Mouse (Mus musculus) thymus, adult 2 months (tissue): ENCODE measurements around the gene Ch25h. TPM values are rescaled to one million over a fixed set of nuclear protein-coding genes. Genes with fewer than 3 reads are reported as not detected.

ENCODE experiments used
- DNase-seq: peaks from one replicate; pipeline ENCODE4 v3.0.0; 2021
- H3K27ac ChIP-seq: fragments of 200-500 bp; 2 replicates; pipeline ENCODE4 v1.5.1; 2012; ENCODE audit warnings: low read length, control low read depth; ENCODE audit not compliant: control insufficient read depth, insufficient read depth
- H3K27me3 ChIP-seq: fragments of 200-500 bp; 2 replicates; pipeline ENCODE4 v1.6.1; 2012; ENCODE audit warnings: mild to moderate bottlenecking, low read length, moderate library complexity, mixed read lengths; ENCODE audit not compliant: control insufficient read depth, insufficient read depth
- H3K36me3 ChIP-seq: fragments of 200-500 bp; 2 replicates; pipeline ENCODE4 v1.6.1; 2012; ENCODE audit warnings: mild to moderate bottlenecking, low read length, moderate library complexity; ENCODE audit not compliant: control insufficient read depth, insufficient read depth
- H3K4me1 ChIP-seq: fragments of 200-500 bp; replicated peaks from 2 replicates; pipeline ENCODE4 v1.6.1; 2012; ENCODE audit warnings: low read length; ENCODE audit not compliant: control insufficient read depth, insufficient read depth
- H3K4me3 ChIP-seq: fragments of 200-500 bp; 2 replicates; pipeline ENCODE4 v1.5.1; 2012; ENCODE audit warnings: mild to moderate bottlenecking, low read length, control low read depth, moderate library complexity; ENCODE audit not compliant: control insufficient read depth, insufficient read depth
- CTCF ChIP-seq: fragments of 200-500 bp; IDR thresholded peaks from 2 replicates; pipeline ENCODE4 v1.5.1; 2012; ENCODE audit warnings: mild to moderate bottlenecking, control low read depth, low read length, moderate library complexity, borderline replicate concordance; ENCODE audit not compliant: control insufficient read depth, poor library complexity, insufficient read depth; ENCODE audit errors: extremely low read depth
- POLR2A ChIP-seq: fragments of 200-500 bp; IDR thresholded peaks from 2 replicates; pipeline ENCODE4 v1.6.1; 2012; ENCODE audit warnings: mild to moderate bottlenecking, low read length, control low read depth, moderate library complexity; ENCODE audit not compliant: control insufficient read depth, poor library complexity, insufficient read depth; ENCODE audit errors: extremely low read depth
- WGBS: fragments of 180-500 bp; shearing (Covaris S2); methylation state at CpG from one replicate; pipeline ENCODE4 v1.1.7; 2018; 5-methylcytosine and 5-hydroxymethylcytosine counted together
- polyA plus RNA-seq: library from polyadenylated mRNA; depleted of rRNA; stranded (reverse); fragments of >200 nt; gene quantifications from 2 replicates; pipeline ENCODE4 v1.2.3, GENCODE M21; 2012; rRNA removed

Gene Ch25h
- polyA plus RNA-seq, 1 experiment = 13.6 TPM

DNA sequence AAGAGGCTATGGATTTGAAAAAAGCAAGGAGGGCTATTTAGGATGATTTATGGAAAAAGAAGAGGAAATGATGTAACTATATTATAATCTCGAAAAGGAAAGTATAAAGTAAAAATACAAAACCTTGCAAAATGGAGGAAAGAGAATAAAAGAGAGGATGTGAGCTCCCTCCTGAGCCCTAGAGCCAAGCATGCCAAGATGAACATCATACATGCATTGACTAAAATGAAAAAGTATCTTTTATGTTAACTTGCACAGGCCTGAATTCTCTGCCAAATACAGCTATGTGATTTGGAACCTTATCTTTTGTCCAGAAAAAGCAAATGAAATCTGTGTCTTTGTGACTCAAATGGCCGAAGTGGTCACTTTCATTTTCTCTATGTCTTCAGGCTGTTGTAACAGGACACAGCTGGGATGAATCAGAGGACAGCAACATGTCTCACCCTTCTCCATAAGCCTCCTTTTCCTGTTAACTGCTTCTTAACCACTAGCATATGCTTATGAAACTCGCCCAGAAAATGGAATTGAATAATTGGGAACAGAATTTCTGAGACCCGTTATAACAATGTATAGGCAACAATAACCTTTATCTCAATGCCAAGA lies 29.5 kb downstream of the Ch25h start:
- TF ChIP-seq CTCF (no peak), POLR2A (no peak)
- no peaks in the 10 kb centered on the region for H3K36me3 ChIP-seq
- DNase-seq = no peak
- no peaks in the 10 kb centered on the region for H3K4me1 ChIP-seq
- no peak overlapping the region for H3K27ac ChIP-seq
- H3K4me3 ChIP-seq = no peak overlapping the region
- WGBS = 84% methylated on average over 4 of the region's 4 CpGs
- no peaks in the 10 kb centered on the region for H3K27me3 ChIP-seq

DNA sequence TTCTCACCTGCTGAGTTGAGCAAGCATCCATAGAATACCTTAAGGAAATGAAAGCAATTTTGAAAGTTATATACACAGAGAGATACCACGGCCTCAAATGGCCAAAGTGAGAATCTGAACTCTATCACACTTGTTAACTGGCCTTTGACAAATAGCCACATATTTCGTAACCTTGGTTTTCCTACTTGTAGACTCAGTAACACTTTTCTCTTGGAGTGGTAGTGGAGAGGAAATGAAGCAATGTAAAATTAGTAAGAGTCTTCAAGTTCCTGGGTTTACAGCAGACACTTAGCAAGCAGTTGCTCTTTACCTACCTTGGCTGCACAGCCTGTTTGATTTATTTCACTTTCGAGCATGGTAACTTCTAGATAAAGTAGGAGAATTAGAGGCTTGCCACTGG lies 30.2 kb downstream of the Ch25h start:
- WGBS = 75% methylated on average over 3 of the region's 3 CpGs
- H3K27ac ChIP-seq = no peak overlapping the region
- no peak for DNase-seq

DNA sequence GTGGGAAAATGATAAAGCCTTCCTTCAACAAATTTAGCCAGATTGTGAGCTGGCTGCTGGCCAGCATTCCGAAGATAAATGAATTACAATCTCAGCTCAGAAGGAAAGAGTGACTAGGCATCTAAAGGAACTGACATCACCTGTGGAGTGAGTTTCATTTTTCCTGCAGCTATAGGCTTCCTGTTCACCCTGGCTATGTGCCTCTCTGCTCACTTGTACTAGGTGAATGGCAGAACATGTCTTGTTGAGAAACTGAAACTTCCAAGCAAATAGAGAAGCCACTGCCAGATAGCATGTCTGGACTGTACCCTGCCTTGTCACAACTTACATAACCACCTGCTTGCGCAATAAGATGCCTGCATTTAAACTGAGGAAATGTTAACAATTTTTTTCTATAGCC lies 33.0 kb downstream of the Ch25h start:
- WGBS = 32% methylated on average over 2 of the region's 2 CpGs
- Histone ChIP-seq H3K36me3 (no peaks in the 10 kb centered on the region), H3K4me3 (no peak overlapping the region), H3K27me3 (no peaks in the 10 kb centered on the region), H3K4me1 (no peaks in the 10 kb centered on the region), H3K27ac (no peak overlapping the region)
- no peak for DNase-seq
- TF ChIP-seq POLR2A = no peak
- TF ChIP-seq CTCF = no peak

More for the DNA sequence above, 30.2 kb downstream of the Ch25h start:
- Histone ChIP-seq H3K4me3 (no peak overlapping the region), H3K4me1 (no peaks in the 10 kb centered on the region), H3K36me3 (no peaks in the 10 kb centered on the region), H3K27me3 (no peaks in the 10 kb centered on the region)
- TF ChIP-seq POLR2A (no peak), CTCF (no peak)

DNA sequence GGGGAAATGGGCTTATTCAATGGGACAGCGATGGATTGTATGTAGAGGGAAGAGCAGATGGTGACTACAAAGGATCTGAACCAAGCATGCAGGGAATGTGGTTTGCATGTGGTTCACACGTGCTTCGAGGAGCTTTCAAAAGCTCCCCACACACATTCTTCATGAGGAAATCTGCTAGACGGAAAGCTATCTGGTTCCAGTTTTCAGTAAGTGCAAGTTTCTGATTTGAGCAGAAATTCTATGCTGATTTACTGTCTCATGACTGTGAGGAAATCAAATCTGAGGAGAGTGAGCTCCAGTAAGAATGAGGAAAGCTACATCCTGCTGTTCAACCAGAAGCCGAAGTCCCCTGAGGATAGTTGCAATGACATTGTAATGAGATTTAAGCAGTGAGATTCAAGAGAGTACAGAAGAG lies 39.8 kb downstream of the Ch25h start:
- no peaks in the 10 kb centered on the region for H3K4me1 ChIP-seq
- 51% methylated on average over 5 of the region's 5 CpGs for WGBS
- no peak for TF ChIP-seq POLR2A
- TF ChIP-seq CTCF = no peak
- no peak overlapping the region for H3K4me3 ChIP-seq
- no peak overlapping the region for H3K27ac ChIP-seq
- DNase-seq = no peak
- H3K27me3 ChIP-seq = no peaks in the 10 kb centered on the region
- no peaks in the 10 kb centered on the region for H3K36me3 ChIP-seq

DNA sequence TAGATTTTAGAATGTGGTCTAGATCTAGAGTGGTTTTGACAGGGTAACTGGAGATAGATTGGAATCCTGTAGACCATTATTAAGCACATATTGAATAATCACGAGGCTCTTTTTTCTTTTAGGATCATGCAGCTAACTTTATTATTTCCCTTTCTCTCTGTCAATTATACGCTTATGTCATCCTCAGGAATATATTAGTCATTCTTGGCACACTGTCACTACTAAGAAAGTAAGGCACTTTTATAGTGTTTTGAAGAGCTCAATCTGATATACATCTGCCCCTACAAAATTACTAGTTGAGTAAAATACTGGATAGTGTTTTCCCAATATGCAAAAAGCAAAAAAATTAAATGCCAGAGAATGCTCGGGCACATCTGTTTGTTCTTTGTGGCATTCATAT lies 43.6 kb downstream of the Ch25h start:
- Histone ChIP-seq H3K27ac (no peak overlapping the region), H3K36me3 (no peaks in the 10 kb centered on the region), H3K4me1 (no peaks in the 10 kb centered on the region), H3K27me3 (no peaks in the 10 kb centered on the region), H3K4me3 (no peak overlapping the region)
- 92% methylated on average over 3 of the region's 3 CpGs for WGBS
- DNase-seq = no peak
- TF ChIP-seq POLR2A (no peak), CTCF (no peak)

DNA sequence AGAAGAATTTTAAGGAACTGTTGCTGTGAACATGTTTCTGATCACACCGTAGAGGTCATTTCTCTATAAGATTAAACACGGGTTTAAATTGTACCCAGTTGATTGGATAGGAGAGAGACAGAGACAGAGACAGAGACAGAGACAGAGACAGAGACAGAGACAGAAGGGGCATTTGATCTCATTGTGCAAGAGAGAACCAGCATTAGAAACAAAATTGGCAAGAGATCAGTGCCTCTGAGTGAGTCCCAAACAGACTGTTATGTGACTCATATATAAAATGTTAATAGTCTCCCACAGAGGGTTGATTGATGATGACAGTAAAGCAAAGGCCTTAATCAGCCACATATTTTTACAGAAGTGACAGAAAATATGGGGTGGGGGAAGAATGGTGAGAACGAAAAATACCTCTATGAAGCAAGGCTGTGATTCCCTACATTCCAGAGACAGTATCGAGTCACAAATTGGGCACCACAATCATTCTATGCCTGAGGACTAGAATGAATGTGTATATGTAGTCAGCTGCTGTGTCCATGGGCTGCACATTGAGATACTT lies 51.1 kb downstream of the Ch25h start:
- WGBS = 90% methylated on average over 4 of the region's 4 CpGs
- no peaks in the 10 kb centered on the region for H3K4me1 ChIP-seq
- no peaks in the 10 kb centered on the region for H3K36me3 ChIP-seq
- TF ChIP-seq POLR2A (no peak), CTCF (no peak)
- DNase-seq = no peak
- H3K4me3 ChIP-seq = no peak overlapping the region
- H3K27ac ChIP-seq = no peak overlapping the region
- no peaks in the 10 kb centered on the region for H3K27me3 ChIP-seq

Other genes with a start within 250 kb of the Ch25h start
- gene Acta2, start 219.6 kb downstream of the Ch25h start, polyA plus RNA-seq = 113 and 117 TPM in 2 replicates
- gene Fas, start 184.5 kb downstream of the Ch25h start, polyA plus RNA-seq = 12.1 and 14.3 TPM in 2 replicates
- 119 and 136 TPM in 2 replicates for gene Lipa, start 52.3 kb upstream of the Ch25h start, polyA plus RNA-seq
- 5.5 and 7.4 TPM in 2 replicates for gene Ifit2, start 75.5 kb upstream of the Ch25h start, polyA plus RNA-seq
- gene Ifit3, start 108.4 kb upstream of the Ch25h start, polyA plus RNA-seq = 6.1 and 7.8 TPM in 2 replicates
- gene Ifit1bl1, start 126.8 kb upstream of the Ch25h start, polyA plus RNA-seq = 1.6 and 2.2 TPM in 2 replicates
- 1.5 and 2.3 TPM in 2 replicates for gene Ifit3b, start 132.8 kb upstream of the Ch25h start, polyA plus RNA-seq
- gene Ifit1bl2, start 165.6 kb upstream of the Ch25h start, polyA plus RNA-seq = 0.07 and 0.11 TPM in 2 replicates
- 10.0 and 13.2 TPM in 2 replicates for gene Ifit1, start 165.7 kb upstream of the Ch25h start, polyA plus RNA-seq